Mouse (Mus musculus) hindbrain, embryonic 15.5 days (tissue): ENCODE measurements around the gene Zfp385c. TPM values are rescaled to one million over a fixed set of nuclear protein-coding genes. Genes with fewer than 3 reads are reported as not detected.
A peak's percentile ranks its signal among the peaks of the same experiment; 100 is the strongest.

Experiments
- ATAC-seq: fragments of 200-750 bp; cut with Nextera tagmentation; 2 replicates; pipeline ENCODE4 v1.8.0; 2017; ENCODE audit warnings: low read depth, moderate number of reproducible peaks, moderate TSS enrichment; ENCODE audit not compliant: low FRiP score
- H3K27ac ChIP-seq: fragments of 300-500 bp; sonication (generic); replicated peaks from 2 replicates; pipeline ENCODE4 v1.5.1; 2015; ENCODE audit warnings: mild to moderate bottlenecking, inconsistent platforms
- H3K27me3 ChIP-seq: fragments of 300-500 bp; sonication (generic); 2 replicates; pipeline ENCODE4 v1.6.1; 2015; ENCODE audit warnings: control low read depth, inconsistent platforms
- H3K36me3 ChIP-seq: fragments of 300-500 bp; sonication (generic); 2 replicates; pipeline ENCODE4 v1.6.1; 2015; ENCODE audit warnings: control low read depth, inconsistent platforms
- H3K4me1 ChIP-seq: fragments of 300-500 bp; sonication (generic); replicated peaks from 2 replicates; pipeline ENCODE4 v1.6.1; 2015; ENCODE audit warnings: control low read depth, inconsistent platforms
- H3K4me2 ChIP-seq: fragments of 300-500 bp; sonication (generic); 2 replicates; pipeline ENCODE4 v1.6.1; 2015; ENCODE audit warnings: moderate library complexity, mild to moderate bottlenecking, inconsistent platforms
- H3K4me3 ChIP-seq: fragments of 300-500 bp; sonication (generic); 2 replicates; pipeline ENCODE4 v1.5.1; 2015; ENCODE audit warnings: mild to moderate bottlenecking, inconsistent platforms
- H3K9ac ChIP-seq: fragments of 300-500 bp; sonication (generic); 2 replicates; pipeline ENCODE4 v1.6.1; 2015; ENCODE audit warnings: inconsistent platforms
- H3K9me3 ChIP-seq: fragments of 300-500 bp; sonication (generic); 2 replicates; pipeline ENCODE4 v1.6.1; 2016; ENCODE audit warnings: control low read depth, inconsistent platforms
- WGBS: fragments of 180-500 bp; shearing (Covaris S2); methylation state at CpG from one replicate; pipeline ENCODE4 v1.1.7; 2015; 5-methylcytosine and 5-hydroxymethylcytosine counted together
- polyA plus RNA-seq: library from polyadenylated mRNA; unstranded; fragments of >200 nt; fragmentation: Nextera tagmentation; extraction: Ambion mirVana; gene quantifications from 2 replicates; pipeline ENCODE4 v1.2.1, GENCODE M21; 2015

Zfp385c gene
- polyA plus RNA-seq, 1 experiment from 2014 or later = 0.82 TPM

- H3K9me3 ChIP-seq = no peaks in the 10 kb centered on the region
- H3K4me2 ChIP-seq = peak overlapping the region; percentile 25; the same call in 1 of the 2 replicates
- 0 out of 2 replicates have a peak, but pooled peaks have one; percentile 25 for ATAC-seq
- H3K36me3 ChIP-seq = peaks cover 25% of the 10 kb centered on the region
- 0 out of 2 replicates have a peak, but pooled peaks cover 5% of the 10 kb centered on the region for H3K27me3 ChIP-seq
- peaks cover 10% of the 10 kb centered on the region for H3K4me1 ChIP-seq
- H3K4me3 ChIP-seq = no peak overlapping the region
- H3K9ac ChIP-seq = no peak overlapping the region
- no peak overlapping the region for H3K27ac ChIP-seq
- WGBS = 39% methylated on average over 19 of the region's 19 CpGs
Measured at GRCm38 (mm10) chr11:100702081-100702851, 10.0 kb upstream of the Zfp385c start.

- no peak for ATAC-seq
- 5% methylated on average over 14 of the region's 14 CpGs for WGBS
- peak overlapping the region; percentile 38 for H3K4me2 ChIP-seq
- H3K36me3 ChIP-seq = peaks cover 17% of the 10 kb centered on the region
- H3K4me3 ChIP-seq = no peak overlapping the region
- no peaks in the 10 kb centered on the region for H3K9me3 ChIP-seq
- H3K4me1 ChIP-seq = peaks cover 10% of the 10 kb centered on the region
- no peak overlapping the region for H3K27ac ChIP-seq
- H3K9ac ChIP-seq = no peak overlapping the region
- H3K27me3 ChIP-seq = 0 out of 2 replicates have a peak, but pooled peaks cover 5% of the 10 kb centered on the region
Measured at GRCm38 (mm10) chr11:100701301-100701700, 9.0 kb upstream of the Zfp385c start.

GRCm38 (mm10) chr11:100700710-100701109, 8.5 kb upstream of the Zfp385c start:
- Histone ChIP-seq H3K9me3 (no peaks in the 10 kb centered on the region), H3K4me2 (peak overlapping the region; percentile 38; the same call in 1 of the 2 replicates), H3K4me1 (peaks cover 10% of the 10 kb centered on the region), H3K9ac (no peak overlapping the region), H3K27me3 (0 out of 2 replicates have a peak, but pooled peaks cover 5% of the 10 kb centered on the region), H3K36me3 (peaks cover 11% of the 10 kb centered on the region), H3K4me3 (no peak overlapping the region), H3K27ac (no peak overlapping the region)
- 72% methylated on average over 3 of the region's 3 CpGs for WGBS
- ATAC-seq = no peak

- no peaks in the 10 kb centered on the region for H3K9me3 ChIP-seq
- H3K9ac ChIP-seq = no peak overlapping the region
- no peak overlapping the region for H3K4me3 ChIP-seq
- WGBS = 74% methylated on average over 7 of the region's 7 CpGs
- no peak overlapping the region for H3K4me2 ChIP-seq
- no peaks in the 10 kb centered on the region for H3K36me3 ChIP-seq
- peaks cover 12% of the 10 kb centered on the region for H3K4me1 ChIP-seq
- 0 out of 2 replicates have a peak, but pooled peaks cover 5% of the 10 kb centered on the region for H3K27me3 ChIP-seq
- ATAC-seq = no peak
- no peak overlapping the region for H3K27ac ChIP-seq
Measured at GRCm38 (mm10) chr11:100697921-100698320, 5.7 kb upstream of the Zfp385c start.

GRCm38 (mm10) chr11:100694926-100695325, 2.7 kb upstream of the Zfp385c start:
- Histone ChIP-seq H3K36me3 (no peaks in the 10 kb centered on the region), H3K4me1 (peaks cover 18% of the 10 kb centered on the region), H3K27ac (no peak overlapping the region), H3K4me3 (no peak overlapping the region), H3K4me2 (no peak overlapping the region), H3K27me3 (peaks cover 21% of the 10 kb centered on the region), H3K9me3 (no peaks in the 10 kb centered on the region), H3K9ac (no peak overlapping the region)
- no peak for ATAC-seq
- WGBS = 43% methylated on average over 5 of the region's 5 CpGs

- ATAC-seq = no peak
- H3K27ac ChIP-seq = no peak overlapping the region
- 32% methylated on average over 5 of the region's 5 CpGs for WGBS
- H3K36me3 ChIP-seq = no peaks in the 10 kb centered on the region
- H3K4me1 ChIP-seq = peaks cover 18% of the 10 kb centered on the region
- H3K4me3 ChIP-seq = no peak overlapping the region
- H3K9ac ChIP-seq = no peak overlapping the region
- H3K9me3 ChIP-seq = no peaks in the 10 kb centered on the region
- H3K4me2 ChIP-seq = no peak overlapping the region
- peaks cover 21% of the 10 kb centered on the region for H3K27me3 ChIP-seq
Measured at GRCm38 (mm10) chr11:100693154-100693553, 899 bp upstream of the Zfp385c start.

- no peaks in the 10 kb centered on the region for H3K9me3 ChIP-seq
- WGBS = 79% methylated on average over 7 of the region's 7 CpGs
- no peak for ATAC-seq
Measured at GRCm38 (mm10) chr11:100690389-100690788, 1.9 kb downstream of the Zfp385c start.

GRCm38 (mm10) chr11:100688443-100688842, 3.8 kb downstream of the Zfp385c start:
- Histone ChIP-seq H3K36me3 (no peaks in the 10 kb centered on the region), H3K4me1 (peaks cover 18% of the 10 kb centered on the region), H3K4me2 (no peak overlapping the region), H3K27me3 (peaks cover 21% of the 10 kb centered on the region), H3K27ac (no peak overlapping the region), H3K9me3 (no peaks in the 10 kb centered on the region), H3K4me3 (no peak overlapping the region), H3K9ac (no peak overlapping the region)
- 77% methylated on average over 4 of the region's 4 CpGs for WGBS
- no peak for ATAC-seq

More at GRCm38 (mm10) chr11:100690389-100690788, 1.9 kb downstream of the Zfp385c start:
- H3K4me1 ChIP-seq = peaks cover 18% of the 10 kb centered on the region
- no peak overlapping the region for H3K9ac ChIP-seq
- no peak overlapping the region for H3K4me2 ChIP-seq
- H3K27me3 ChIP-seq = peaks cover 21% of the 10 kb centered on the region
- H3K4me3 ChIP-seq = no peak overlapping the region
- H3K36me3 ChIP-seq = no peaks in the 10 kb centered on the region
- no peak overlapping the region for H3K27ac ChIP-seq

- WGBS = 86% methylated on average over 7 of the region's 7 CpGs
Measured at GRCm38 (mm10) chr11:100687265-100687664, 5.0 kb downstream of the Zfp385c start.

GRCm38 (mm10) chr11:100685371-100685770, 6.9 kb downstream of the Zfp385c start:
- WGBS = 91% methylated on average over 3 of the region's 3 CpGs
- Histone ChIP-seq H3K27me3 (no peaks in the 10 kb centered on the region), H3K9ac (no peak overlapping the region), H3K27ac (no peak overlapping the region), H3K4me1 (no peaks in the 10 kb centered on the region), H3K4me3 (no peak overlapping the region), H3K4me2 (no peak overlapping the region), H3K36me3 (no peaks in the 10 kb centered on the region), H3K9me3 (no peaks in the 10 kb centered on the region)
- no peak for ATAC-seq

More at GRCm38 (mm10) chr11:100687265-100687664, 5.0 kb downstream of the Zfp385c start:
- H3K36me3 ChIP-seq = no peaks in the 10 kb centered on the region
- H3K27ac ChIP-seq = no peak overlapping the region
- no peak overlapping the region for H3K9ac ChIP-seq
- H3K4me2 ChIP-seq = no peak overlapping the region
- H3K4me1 ChIP-seq = peaks cover 8% of the 10 kb centered on the region
- H3K9me3 ChIP-seq = no peaks in the 10 kb centered on the region
- peaks cover 15% of the 10 kb centered on the region for H3K27me3 ChIP-seq
- H3K4me3 ChIP-seq = no peak overlapping the region
- ATAC-seq = no peak

- no peak for ATAC-seq
- WGBS = 81% methylated on average over 2 of the region's 2 CpGs
- Histone ChIP-seq H3K4me1 (no peaks in the 10 kb centered on the region), H3K4me3 (no peak overlapping the region), H3K27me3 (no peaks in the 10 kb centered on the region), H3K9ac (no peak overlapping the region), H3K4me2 (no peak overlapping the region), H3K27ac (no peak overlapping the region), H3K36me3 (no peaks in the 10 kb centered on the region), H3K9me3 (no peaks in the 10 kb centered on the region)
Measured at GRCm38 (mm10) chr11:100684084-100684483, 8.2 kb downstream of the Zfp385c start.

- Histone ChIP-seq H3K4me3 (no peak overlapping the region), H3K4me1 (no peaks in the 10 kb centered on the region), H3K9ac (no peak overlapping the region), H3K27ac (no peak overlapping the region), H3K36me3 (no peaks in the 10 kb centered on the region), H3K27me3 (no peaks in the 10 kb centered on the region), H3K9me3 (no peaks in the 10 kb centered on the region), H3K4me2 (no peak overlapping the region)
- no peak for ATAC-seq
- 68% methylated on average over 5 of the region's 5 CpGs for WGBS
Measured at GRCm38 (mm10) chr11:100682526-100682925, 9.7 kb downstream of the Zfp385c start.
